Mouse (Mus musculus) C2C12 (cell line): ENCODE measurements around the gene Zbtb5.

ENCODE experiments used
- CEBPB ChIP-seq: IDR thresholded peaks from one replicate; pipeline ENCODE4 v1.6.1; 2011; ENCODE audit warnings: low read depth, mild to moderate bottlenecking, control low read depth, moderate library complexity
- CTCF ChIP-seq: IDR thresholded peaks from one replicate; pipeline ENCODE4 v1.5.1; 2011; ENCODE audit not compliant: control insufficient read depth, insufficient read depth, insufficient read length
- MAX ChIP-seq: IDR thresholded peaks from one replicate; pipeline ENCODE4 v1.6.1; 2011; ENCODE audit warnings: mild to moderate bottlenecking, control low read depth
- MYOG ChIP-seq: IDR thresholded peaks from one replicate; pipeline ENCODE4 v1.6.1; 2011; ENCODE audit not compliant: control insufficient read depth, insufficient read length; ENCODE audit errors: extremely low read depth
- USF1 ChIP-seq: IDR thresholded peaks from one replicate; pipeline ENCODE4 v1.6.1; 2011; ENCODE audit warnings: low read depth, mild to moderate bottlenecking, control low read depth, moderate library complexity

GRCm38 (mm10) chr4:44973871-44974270 is 38.3 kb downstream of the Zbtb5 start:
- TF ChIP-seq CTCF, result no peak
- no peak for TF ChIP-seq CEBPB
- TF ChIP-seq MAX, result no peak
- TF ChIP-seq MYOG, result no peak
- no peak for TF ChIP-seq USF1
